Mouse (Mus musculus): ENCODE measurements around the gene Pde4a.
A peak's percentile ranks its signal among the peaks of the same experiment; 100 is the strongest.

Pde4a gene

DNA sequence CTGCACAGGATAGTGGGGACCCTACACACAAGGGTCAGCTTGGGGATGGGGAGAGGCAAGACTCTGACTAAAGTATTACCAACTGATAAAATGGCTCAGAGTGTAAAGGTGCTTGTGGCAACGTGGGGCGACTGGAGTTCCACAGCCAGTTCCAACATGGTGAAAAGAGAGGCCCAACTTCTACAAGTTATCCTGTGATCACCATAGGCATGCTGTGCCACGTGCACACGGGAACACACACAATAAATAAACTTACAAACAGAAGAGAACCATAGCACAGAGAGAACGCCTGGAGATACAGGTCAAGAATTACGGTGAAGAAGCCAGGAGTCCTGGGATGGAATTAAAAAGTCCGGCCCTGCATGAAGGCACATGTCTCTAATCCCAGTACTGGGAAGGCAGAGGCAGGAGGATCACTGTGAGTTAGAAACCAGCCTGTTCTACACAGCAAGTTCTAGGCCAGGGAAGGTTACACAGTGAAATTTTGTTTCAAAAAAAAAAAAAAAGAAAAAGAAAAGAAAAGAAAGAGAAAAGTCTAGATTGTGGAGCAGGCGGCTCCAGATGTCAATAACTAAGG is 16.3 kb upstream of the Pde4a start:
- no peak for DNase-seq (ENCODE audit: low spot score)

DNA sequence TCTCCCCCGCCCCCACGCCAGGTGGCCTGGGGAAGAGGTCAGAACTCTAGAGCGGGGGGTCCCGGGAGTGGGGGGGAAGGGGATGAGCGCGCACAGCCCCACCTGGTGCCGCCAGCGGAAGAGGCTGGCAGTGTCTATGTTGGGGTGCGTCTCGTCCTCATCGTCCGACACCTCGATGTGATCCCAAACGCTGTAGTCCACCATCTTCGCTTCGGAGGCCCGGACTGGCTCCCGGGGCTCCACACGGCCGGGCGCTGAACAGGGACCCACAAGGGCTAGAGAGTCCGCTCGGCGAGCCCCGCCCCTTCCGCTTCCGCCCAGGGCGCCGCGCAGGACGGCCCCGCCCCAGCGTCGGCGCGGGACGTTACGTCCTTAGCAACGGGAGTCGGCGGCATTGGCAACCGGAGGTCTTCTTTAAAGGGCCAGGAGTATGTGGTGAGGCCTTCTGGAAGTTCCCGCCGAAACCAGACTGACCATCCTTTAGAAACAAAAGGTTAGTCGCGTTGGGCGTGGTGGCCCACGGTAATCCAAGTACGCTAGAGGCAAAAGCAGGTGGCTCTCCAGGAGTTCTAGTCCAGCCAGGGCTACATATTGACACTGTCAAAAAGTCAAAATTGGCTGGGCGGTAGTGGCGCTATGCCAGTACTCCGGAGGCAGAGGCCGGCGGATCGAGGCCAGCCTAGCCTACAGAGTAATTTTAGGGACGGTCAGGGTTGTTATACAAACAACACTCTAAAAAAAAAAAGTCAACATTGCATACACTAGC is 15.7 kb upstream of the Pde4a start, which contains the start of gene Cdc37:
Gene Cdc37, minus strand, starts transcription at position 329 of the 766 bp plus-strand sequence.
- DNase-seq (ENCODE audit: low spot score), result peak; percentile 86

DNA sequence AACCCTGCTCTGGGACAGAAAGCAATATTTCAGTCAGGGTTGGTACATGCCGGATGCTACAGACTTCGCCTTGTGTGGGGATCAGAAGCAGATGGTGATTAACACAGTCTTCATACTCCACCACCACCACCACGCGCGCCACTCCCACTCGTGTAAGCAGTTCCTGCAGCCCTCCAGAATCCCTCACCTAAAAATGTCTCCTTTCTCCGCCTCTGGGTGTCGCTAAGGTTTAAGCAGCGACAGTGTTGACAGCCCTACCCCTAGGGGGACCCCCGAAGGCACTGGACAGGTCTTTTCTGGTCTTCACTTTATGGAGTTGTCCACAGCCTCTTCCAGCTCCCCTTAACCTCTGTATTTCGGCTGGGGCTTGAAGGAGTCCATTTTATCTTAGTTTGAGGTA is 12.8 kb upstream of the Pde4a start:
- no peak for DNase-seq (ENCODE audit: low spot score)

DNA sequence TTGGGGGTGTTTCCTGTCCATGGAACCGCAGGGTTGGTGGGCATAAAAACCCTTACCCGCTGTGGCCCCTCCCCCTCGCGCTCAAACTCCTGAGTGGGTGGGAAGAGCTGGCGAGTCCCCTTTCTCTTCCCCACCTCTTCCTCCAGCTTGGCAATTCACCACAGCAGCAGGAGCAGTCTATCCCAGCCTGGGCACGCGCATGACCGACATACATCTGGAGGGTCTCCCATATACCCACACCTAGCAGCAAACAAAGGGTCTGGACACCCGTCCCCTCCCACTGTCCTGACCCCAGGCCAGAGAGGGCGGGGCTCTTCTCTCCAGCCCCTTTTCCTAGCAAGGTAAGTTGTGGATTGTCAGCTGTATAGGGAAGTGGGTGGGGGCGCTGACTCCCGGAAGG is 12.2 kb upstream of the Pde4a start:
- no peak for DNase-seq (ENCODE audit: low spot score)

DNA sequence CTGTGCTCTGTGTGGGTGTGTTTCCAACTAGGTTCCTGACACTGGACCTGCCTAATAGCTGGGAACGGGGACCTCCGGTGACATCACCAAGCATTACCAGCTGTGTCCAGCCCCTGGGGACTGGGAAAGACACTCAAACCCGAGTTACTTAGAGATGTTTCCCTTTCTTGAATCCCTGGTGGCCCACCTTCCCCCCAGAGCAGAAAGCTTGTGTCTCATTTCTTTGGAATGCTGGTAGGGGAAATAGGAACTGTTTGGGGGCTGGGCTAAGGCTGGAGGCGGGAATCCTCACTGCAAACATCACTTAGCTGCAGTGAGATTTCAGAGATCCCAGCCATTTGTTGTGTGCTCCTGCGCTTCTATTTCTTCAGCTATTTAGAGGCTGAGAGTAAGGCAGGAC is 11.7 kb upstream of the Pde4a start:
- DNase-seq (ENCODE audit: low spot score), result no peak

DNA sequence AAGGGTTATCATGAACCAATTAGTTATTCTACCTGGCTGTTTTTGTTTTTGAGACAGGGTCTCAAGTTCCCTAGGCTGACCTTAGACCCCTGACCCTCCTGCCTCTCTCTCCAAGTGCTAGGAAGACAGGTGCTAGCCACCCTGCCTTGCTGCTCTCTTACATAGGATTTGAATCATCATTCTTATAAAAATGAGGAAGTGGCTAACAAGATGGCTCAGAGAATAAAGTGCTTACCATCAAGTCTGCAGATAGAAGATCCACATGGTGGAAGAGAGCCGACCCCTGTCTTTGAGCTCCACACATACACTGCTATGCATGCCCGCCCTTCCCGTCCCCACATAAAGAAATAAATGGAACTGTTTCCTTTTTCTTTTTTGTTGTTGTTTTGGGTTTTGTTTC is 10.7 kb upstream of the Pde4a start:
- DNase-seq (ENCODE audit: low spot score), result no peak

DNA sequence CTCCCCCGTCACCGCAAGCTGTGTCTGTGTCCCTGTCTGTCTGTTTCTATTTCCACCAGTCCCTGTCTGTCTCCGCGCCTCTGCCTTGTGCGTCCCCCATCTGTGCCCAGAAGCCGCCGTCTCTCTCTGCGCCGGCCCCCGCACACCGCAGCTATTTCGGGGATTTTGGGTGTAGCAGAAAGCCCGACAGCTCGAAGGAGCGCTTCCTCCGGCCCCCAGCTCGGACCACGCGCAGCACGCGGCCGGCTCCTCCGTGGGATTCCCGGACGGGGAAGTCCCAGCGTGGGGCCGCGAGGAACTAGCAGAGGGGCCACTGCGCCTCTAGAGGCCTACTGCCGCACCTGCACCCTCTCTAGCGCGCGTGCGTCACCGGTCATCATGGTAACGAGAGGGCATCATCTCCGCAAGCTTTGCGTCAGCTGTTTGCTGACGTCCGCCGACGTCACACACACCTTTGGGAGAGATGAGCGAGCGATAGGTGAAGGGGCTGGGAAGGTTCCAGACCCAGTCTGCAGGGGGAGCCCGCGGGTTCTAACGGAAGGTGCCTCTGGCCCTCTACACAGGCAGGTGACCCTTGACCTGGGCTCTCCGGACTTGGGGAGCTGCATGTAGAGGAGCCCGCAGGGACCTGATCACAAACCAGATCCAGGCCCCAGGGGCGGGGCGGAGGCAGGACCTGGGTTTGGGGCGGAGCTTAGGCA is 4.2 kb upstream of the Pde4a start:
- peak; percentile 87 for DNase-seq (ENCODE audit: low spot score)

DNA sequence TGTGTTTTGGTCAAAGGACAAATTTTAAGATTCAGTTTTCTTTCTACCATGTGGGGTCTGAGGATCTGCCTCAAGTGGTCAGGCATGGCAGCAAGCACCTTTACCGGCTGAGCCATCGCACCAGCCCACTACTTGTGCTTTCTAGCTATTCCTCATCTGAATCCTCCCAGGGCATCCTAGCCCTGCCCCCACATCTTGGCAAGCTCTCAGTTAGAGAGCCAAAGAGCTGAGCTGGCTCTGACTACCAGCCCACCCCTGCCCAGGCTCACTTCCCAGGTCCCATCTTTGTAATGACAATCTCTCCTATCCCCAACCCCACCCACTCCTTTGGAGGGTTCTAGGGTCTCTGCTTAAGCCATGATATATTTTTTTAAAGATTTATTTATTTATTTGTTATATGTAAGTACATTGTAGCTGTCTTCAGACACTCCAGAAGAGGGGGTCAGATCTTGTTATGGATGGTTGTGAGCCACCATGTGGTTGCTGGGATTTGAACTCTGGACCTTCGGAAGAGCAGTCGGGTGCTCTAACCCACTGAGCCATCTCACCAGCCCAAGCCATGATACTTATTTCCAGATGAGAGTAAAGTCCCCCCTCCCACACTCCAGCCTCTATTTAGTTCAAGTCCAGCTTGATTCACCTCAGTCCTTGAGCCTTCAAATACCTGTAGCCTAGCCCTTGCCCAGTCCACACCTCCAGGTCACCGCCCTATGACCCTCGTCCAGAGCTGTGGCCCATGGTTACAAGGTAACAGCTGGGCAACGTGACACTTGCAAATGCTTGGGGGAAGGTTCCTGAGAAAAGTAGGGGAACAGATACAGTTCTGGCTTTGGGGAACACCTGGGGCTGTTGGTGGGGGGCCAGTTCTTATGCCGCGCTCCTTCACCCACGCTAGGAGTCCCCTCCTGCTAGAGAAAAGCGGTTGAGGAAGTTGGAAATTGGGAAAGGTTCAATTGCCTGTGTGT is 2.1 kb upstream of the Pde4a start:
- DNase-seq (ENCODE audit: low spot score), result no peak

DNA sequence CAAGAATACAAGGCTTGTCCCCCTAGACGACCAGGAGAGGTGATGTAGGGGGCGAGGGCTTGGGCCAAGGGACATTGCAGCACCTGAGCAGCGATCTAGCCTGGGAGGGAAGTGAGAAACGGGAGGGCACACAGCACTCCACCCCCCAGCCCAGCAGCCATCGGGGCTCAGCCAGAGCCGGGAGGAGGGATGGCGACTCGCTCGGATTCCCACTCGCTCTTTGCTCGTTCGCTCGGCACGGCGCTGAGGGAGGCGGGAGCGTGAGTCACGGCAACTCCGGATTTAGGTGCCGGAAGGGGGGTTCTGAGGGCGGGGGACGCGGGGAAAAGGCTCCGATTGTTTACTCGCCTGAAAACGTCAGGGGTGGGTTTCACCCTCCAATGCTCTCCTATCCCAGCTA is 1.4 kb upstream of the Pde4a start:
- DNase-seq (ENCODE audit: low spot score), result peak; percentile 63

DNA sequence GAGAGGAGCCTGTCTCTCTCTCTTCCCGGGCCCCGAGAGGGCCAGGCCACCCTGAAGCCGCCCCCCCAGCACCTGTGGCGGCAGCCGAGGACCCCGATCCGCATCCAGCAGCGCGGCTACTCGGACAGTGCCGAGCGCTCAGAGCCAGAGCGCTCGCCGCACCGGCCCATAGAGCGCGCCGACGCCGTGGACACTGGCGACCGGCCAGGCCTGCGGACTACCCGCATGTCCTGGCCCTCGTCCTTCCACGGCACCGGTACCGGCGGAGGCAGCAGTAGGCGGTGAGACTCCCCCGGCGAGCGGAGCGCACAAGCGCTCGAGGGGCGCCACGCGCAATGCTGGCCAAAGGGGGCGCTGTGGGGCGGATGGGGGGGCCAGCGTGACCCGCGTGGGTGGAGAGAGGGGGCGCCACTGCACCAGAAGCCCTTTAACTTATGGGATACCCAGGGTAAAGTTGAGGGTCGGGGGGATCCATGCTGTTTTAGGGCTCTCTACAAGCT is 488 bp downstream of the Pde4a start:
- no peak for DNase-seq (ENCODE audit: low spot score)

DNA sequence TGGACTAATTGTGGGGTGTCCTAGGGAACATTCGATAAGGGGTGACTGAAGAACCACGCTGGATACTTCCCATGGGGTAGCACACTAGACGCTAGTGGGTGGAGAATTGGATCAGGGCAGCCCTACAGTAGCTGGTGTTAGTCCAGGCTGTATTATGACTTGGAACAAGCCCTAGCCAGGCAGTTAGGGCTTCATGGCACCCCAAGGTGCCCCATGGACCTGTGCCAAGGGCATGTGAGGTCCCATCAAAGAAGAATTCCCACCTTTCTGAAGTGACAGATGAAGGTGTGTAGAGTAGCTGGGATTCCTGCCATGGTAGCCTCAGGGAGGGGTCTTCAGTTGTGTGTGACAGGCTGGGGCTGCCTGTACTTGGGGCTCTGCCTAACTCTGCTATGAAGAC is 1.0 kb downstream of the Pde4a start:
- no peak for DNase-seq (ENCODE audit: low spot score)

DNA sequence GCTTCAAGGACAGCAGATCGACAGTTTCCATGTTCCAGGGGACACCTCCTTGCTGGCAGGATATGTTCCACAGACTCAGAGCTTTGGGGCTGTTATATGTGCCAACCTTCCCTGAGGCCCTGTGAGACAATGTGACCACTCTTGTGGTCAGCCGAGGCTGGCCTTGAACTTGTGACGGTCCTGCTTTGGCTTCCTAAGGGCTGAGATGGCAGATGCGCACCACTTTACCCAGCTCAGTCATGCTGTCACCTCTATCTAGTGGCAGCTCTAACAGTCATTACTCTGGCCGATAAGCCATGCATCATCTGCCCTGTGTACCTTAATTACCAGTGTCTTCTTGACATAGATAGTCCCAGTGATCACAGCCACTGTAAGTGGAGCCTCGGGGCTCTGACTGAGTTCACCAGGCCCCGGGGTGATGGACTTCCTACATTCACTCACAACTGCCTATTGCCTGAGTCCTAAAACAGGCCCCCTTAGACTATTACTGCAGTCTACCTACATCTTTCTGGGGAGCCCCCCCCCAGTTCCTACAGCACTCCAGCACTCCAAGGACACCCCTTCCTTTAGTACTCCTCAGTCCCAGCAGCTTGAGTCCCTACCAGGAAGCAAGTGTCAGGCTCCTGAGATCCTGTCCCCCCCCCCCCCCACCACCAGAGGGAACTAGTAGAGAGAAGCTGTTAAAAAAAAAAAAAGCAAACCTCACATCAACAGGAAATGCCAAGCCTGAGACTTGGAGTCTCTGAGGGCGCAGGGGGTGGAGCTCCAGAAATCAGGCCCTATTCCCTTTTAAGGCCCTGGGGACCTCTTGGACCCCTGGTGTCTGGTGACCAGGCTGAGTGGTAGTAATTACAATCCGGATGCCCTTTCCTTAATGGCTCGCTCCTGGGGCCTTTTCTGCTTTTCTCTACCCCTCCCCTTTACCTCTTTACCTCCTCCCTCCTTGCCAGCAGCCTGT is 1.9 kb downstream of the Pde4a start:
- DNase-seq (ENCODE audit: low spot score), result no peak

DNA sequence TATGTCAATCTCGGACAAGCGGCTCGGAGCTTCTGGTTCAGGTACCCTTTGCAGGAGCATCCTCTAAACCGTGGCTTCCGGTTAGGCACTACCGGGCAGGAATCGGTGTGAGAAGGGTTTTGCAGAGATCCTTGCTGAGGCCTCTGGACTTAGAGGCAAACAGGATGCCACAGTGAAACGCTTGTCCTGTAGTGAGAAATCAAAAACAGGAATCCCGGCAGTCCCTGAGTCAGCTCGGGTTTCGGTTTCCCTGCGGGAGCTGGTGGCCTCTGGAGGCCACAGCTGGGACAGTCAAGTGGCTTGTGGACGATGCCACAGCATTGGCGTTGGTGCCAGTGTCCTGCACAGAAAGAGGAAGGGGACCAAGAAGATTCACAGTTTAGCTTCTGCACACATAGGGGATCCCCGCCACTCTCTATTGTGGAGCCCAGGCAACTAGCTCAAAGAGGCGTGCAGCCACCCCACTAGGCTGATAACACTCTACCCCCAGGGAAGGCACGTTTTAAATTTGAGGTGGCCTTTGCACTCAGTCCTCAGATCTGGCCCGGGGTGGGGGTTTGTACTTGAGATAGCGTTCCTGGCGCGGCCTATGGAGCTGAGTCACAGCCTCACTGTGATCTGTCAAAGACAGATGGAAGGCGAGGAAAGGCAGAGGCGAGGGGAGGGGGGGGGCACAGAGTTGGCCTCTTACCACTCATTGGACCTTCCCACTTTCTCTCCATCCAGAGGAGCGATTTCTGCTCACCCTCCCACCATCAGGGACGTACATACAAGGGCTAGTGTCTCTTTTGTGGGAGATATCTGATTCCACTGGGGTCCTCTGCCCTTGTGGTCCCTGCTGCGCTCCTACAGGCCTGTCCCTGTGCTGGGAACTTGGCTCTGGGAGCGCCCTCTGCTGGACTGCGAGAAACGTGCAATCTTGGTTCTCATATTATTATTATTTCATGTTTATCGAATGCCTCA is 2.9 kb downstream of the Pde4a start:
- DNase-seq (ENCODE audit: low spot score), result no peak

DNA sequence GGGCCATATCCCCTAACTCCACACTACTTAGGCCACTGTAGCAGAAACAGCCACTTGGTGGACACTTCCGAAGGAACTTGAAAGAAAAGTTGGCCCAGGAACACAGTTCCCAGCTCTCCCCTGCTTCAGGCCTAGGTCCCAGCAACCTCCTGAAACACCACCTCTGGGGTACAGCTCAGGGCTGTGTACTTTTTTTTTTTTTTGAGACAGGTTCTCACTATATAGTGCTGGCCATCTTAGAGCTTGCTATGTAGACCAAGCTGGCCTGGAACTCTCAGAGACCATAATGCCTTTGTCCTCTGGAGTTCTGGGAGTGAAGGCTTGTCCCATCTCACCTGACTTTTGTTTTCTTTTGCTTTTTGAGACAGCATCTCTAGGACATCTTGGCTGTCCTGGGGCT is 3.6 kb downstream of the Pde4a start:
- no peak for DNase-seq (ENCODE audit: low spot score)

DNA sequence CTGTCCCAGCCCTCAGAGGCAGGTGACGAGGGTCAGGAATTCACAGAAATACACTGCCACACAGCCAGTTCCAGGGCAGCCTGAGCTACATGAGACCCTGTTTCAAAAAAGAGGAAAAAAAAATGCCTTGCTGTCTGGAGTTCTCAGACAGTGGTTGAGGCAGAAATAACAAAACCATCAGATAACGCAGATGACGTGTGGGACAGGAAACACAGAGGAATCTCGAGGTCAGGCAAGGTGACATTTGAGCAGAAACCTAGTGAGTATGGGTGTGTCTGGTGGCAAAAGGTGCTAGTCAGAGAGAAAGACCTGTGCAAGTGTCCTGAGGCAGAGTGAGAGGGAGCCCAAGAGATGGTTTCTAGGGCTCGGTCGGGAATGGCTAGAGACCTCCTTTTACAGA is 6.8 kb downstream of the Pde4a start:
- DNase-seq (ENCODE audit: low spot score), result no peak

DNA sequence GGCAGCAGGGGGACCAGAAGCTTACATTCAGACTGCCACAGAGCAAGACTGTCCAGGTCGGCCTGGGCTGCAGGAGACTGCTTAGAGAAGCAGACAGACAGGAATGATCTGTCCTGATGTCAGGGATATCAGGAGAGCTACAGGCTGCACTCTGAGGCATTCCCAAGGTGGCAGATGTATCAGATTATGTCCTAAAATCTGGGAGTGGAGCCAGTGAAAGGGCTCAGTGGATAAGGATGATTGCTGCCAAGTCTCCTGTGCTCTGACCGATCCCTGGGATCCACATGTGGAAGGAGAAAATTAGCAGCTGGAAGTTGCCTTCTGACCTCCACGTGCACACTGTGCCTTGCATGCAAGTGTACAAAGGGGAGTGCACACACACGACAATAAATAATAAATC is 14.9 kb downstream of the Pde4a start:
- DNase-seq (ENCODE audit: low spot score), result no peak

DNA sequence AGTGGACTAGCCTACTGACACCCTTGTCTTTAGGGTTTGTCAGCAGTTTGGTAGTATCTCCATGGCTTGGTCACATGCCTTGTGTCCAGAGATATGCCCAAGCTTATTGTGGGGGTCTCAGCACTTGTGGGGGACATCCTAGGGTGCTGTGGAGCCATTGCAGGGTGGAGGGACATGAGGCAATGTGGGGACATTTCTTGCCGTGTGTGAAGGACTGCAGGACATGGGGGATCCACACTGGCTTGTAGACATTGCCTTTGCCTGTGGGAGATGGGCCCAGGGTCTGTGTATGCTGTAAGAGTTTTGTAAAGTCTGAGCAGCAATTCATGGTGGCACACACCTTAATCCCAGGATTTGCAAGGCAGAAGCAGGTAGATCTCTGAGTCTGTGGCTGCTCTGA is 15.3 kb downstream of the Pde4a start:
- DNase-seq (ENCODE audit: low spot score), result no peak

DNA sequence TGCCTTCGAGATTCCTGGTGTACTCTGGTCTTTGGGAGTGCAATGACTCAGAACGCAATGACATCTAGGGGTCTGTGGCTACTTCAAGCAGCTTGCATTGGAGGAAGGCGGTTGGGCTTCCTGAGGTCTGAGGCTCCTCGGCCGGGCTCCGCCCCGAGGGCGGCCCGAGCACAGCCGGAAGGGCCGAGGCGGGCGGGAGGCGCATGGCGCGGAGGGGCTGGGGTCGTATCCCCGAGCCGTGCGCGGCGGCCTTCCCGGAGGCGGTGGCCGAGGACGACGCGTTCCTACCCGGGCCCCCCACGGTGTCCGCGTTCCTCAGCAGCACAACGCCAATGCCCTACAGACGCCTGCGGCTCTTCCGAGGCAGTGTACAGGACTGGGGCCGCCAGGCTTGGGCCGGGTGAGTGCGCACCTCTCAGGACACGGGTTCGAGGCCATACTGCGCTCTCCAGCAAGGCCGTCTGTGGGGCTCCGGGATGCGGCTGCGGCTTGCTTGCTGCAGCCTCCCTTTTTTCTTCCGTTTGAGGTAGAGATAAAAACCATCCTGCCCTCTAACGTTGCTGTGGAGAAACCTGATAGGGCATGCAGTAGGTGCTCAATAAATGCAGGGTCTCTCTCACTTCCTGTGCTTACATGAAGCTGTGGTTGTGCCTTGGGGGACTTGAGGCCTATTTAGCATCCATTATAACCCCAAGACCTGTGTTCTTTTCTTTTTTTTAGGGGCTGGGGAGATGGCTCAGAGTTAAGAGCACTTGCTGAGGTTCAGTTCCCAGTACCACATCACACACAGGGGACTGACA is 16.1 kb downstream of the Pde4a start:
- no peak for DNase-seq (ENCODE audit: low spot score)

DNA sequence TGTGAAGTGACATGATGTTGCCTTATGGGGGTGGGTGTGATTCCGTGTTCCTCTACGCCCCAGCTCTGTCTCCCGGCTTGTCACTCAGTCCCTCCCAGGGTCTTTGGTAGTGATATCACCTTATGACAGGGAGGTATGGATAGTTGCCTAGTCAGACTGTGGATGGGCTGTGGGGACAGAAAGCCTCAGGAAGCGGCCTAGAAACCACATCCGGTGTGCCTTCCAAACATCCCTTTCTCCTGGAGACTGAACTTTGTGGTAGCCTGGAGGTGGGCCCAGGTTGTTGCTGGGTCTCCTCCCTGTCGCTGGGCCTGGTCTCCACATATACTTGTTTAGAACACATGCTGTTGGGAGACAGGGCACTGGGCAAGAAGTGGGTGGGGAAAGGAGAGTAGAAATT is 17.9 kb downstream of the Pde4a start:
- DNase-seq (ENCODE audit: low spot score), result no peak

Data from left cerebral cortex, adult 11 months (tissue).